Mouse (Mus musculus) spleen, adult 18-20 months (tissue): ENCODE data around the gene Zfp536.
"Not testable (repeated sequence)": the region's sequence is repeated elsewhere in the genome, so short reads cannot be mapped to it uniquely, and the experiment has no call there.

ENCODE experiments used
- DNase-seq, 2 experiments: peaks; one replicate each; pipeline ENCODE4 v3.0.0; 2022; ENCODE audit warnings: mixed read lengths in 2 of 2

The Zfp536 gene

DNA sequence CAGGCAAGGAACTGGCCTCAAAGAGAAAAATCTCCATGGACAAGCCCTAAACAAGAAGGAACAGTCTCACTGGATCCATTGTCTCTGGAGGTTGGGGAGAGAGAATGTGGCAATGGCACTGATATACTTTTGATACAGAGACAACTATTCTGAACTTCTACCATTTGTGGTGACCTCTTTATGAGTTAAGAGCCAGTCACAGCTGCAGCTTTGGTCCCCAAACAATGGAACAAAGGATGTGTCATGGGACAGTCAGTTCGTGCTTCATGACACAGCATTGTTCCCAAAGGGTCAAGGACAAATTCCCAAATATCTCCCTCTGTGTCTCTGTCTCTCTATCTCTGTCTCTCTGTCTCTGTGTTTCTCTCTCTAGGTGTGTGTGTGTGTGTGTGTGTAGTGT is 20.4 kb downstream of the Zfp536 start:
- no peak for DNase-seq

DNA sequence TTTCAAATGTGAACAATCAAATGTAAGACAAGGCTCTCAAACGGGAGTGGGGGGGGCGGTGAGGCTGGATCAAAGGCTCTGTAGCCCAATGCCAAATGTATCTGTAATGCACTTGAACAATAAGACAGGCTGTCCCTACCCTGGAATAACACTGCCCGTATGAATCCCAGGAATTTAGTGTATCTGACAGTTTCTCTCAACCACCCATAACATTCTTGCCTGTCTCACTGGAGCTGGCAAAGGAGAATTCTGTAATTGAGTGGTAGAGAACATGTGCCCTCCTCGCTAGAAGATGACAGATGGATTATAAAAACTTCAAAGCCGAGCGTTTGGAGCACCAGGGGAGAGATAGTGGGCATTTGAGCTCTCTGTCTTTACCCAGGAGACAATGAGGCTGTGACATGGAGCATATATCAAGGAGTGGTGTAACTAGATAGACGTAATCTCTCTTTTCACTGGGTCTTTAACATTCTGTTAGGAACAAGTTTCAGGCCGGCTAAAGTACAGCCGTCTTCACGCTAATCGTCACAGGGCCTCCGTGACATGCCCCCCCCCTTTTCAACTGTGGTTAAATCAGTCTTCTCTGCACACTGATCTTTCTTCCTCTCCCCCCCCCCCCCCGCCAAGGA is 27.2 kb downstream of the Zfp536 start:
- DNase-seq: no peak

DNA sequence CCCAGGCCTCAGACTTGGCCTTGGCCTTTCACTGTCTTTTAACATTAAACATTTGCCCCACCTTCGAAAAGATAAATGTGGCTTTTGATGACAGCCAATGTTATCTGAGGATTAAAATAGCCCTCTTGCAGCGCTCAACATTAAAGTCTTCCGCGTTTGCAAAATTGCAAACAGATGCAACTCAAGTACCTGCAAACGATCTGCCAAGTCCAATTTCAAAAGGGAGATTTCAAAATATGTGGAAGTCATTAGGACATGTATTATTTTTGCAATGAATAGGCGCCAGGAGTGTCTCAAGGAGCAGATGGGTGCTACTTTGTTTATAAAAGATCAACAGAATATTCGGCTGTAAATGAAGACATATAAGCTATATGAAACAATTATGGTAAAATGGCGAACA is 30.1 kb downstream of the Zfp536 start:
- DNase-seq: no peak

DNA sequence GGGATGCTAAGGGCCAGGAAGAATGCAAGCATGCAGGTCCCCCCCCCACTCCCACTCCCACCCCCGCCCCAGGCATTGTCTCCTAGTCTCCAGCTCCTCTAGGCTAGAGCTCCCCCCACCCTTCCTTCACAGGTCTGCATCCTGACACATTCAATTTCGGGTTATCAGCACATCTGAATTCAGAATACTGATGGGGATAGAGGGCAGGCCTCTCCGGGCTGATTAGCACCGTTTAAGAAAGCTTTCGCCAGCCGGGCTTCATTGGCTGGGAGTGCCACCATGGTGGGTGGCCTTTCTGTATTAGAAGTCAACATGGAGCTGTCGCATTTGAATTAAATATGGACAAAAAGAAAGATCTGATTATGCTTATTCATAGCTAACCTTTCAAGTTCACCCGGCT is 36.2 kb downstream of the Zfp536 start:
- no peak for DNase-seq

DNA sequence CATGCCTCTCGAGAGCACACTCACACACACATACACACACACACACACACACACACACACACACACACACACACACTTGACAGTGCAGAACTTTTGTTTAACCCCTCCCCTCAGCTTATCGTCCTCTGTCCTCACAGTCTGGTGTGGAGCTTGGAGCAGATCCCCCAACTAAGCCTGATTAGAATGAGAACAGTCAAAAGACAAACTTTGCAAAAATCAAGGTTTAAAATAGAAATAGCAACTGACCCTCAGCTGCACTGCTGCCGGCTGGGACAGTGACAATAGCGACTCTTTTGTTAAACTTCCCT is 37.1 kb downstream of the Zfp536 start:
- no peak for DNase-seq

DNA sequence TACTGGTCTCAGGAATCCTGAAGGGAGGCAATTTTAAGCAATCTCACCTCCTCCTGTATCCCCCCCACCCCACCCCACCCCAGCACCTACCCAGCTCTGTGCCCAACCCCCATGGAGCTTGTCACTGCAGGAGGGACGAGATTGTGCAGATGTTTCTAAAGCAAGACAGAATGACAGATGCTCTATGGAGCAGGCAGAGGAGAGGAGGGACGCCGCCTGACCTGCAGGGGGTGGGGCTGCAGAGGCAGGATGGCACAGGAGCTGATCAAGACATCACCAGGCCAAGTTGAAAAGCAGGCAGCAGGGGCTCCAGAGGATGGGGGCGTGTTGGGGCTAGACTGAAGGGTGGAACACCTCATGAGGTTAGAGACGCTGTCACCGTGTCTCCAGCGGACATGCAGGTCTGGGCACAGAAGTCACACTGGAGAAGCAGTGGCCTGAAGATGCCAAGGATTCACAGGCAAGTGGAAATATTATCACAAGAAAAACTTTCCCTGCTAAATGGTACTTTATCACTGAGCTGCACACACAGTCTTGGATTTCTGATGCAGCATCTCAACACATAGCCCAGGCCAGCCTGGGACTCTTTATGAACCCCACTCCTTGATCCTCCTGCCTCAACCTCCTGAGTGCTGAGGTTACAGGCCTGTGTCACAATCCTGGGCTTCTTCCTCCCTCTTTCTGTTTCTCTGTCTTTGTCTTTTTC is 37.6 kb downstream of the Zfp536 start:
- no peak for DNase-seq

DNA sequence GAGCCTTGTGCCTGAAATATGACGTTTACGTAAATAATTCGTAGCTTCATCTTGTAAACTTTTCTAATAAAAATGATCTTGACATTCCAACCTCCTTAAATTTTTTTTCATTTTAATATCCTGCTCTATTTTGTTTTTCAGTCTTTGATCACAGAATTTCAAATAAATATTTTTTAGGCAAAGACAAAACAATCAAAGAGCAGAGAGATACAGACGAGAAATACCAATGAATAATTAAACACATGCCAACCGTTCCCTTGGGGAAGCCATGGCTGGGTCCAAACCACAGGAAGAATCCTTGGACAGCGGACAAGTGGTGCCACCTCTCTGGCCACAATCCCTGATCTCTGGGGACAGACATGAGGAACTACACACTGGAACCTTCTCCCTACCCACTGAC is 38.3 kb downstream of the Zfp536 start:
- DNase-seq: no peak

DNA sequence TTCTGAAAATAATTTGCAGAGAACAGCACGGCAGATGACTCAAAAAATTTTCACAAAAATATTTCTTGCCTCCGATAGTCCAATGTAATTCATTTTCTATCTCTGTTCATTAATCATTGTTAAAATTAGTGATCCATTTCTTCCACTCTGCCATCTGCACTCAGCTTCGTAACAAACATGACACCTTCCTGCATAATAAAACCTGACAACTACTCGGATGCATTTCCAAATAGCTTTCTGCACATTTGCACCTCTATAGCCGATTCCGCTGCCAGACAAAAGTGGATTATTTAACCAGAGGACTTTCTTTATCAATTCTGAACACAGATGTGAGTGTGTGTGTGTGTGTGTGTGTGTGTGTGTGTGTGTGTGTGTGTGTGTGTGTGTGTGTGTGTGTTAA is 38.9 kb downstream of the Zfp536 start:
- DNase-seq: no peak

DNA sequence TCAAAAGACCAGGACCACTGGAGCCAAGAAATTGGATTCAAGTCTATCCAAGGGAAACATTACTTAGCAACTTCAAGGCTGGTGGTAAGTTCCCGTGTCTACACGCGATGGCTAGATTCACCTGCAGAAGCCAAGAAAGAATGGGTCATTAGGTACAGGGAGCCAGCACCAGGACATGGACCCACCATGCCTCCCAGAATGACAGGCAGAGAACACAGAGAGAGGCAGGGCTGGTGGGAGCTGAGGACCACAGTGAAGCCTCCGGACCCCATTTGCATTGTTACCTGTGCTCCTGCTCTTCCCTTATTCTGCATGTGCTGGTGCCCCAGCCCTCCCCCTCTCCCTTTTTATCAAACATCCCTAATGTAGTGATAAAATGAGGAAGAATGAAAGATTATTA is 39.4 kb downstream of the Zfp536 start:
- no peak for DNase-seq

DNA sequence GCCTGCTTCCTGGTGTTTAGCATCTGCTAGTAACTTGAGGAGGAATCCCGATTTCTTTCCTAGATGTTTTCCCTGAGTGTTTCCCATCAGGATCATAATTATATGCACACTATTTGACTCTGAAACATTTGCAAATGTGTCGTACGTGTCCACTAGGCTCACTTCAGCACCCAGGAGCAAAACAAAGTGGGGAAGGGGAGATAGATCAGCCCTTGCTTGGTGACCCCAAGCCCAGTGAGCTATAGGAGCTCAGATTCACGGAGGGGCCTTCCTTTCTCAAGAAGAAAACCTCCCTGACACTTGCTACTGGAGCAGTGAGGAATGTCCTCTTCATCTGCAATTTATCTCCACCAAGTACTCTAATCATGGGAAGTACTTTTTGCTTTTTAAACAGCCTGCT is 40.7 kb downstream of the Zfp536 start:
- DNase-seq: no peak

DNA sequence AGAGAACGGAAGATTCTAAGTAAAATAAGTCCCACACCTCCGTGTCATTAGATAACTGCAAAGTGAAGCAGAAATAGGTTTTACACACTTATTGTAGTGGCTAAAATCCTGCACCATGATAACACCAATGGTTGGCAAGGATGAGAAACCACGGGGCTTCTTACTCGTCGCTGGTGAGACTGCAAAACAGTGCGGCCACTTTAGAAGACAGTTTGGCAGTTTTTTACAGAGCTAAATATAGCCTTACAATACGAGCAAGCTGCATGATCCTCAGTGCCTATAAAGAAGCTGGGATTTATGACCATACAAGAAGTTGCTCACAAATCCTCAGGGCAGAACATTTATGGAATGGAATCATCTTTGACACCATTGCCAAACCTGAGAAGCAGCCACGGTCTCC is 45.7 kb downstream of the Zfp536 start:
- no peak for DNase-seq

DNA sequence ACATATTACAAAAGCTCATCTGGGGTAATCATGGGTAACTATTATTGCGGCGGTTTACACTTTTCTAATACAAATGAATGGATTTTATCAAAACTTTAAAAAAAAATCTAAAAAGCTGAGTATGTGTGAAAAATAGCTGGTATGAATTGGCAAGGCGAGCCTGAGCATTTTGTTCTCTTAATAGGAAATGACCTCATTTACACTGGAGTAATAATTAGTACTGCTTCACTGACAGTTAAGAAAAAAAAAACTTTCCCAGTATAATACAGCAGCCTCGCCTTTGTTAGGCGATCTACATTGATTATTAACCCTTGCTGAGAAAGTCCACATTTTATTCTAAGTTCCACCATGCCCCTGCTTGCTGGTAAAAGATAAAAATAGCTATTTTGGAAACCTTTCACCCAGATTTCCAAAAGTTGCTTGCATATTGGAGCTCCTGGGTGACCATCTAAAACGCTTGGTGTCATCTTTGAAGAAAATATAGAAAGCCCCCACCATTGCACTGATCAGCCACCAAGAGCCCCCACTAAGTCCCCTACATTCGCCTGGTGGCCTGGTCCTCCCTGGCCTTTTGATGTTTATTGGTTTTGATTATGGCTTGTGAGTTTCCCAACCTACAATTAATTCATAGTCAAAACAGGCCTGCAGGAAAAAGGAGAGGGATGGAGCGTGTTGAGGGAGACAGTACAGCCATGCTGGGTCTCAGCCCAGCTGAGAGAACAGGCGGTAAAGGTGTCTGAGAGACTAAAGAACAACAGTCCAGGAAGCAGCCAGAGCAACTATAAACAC is 49.2 kb downstream of the Zfp536 start:
- DNase-seq: no peak

DNA sequence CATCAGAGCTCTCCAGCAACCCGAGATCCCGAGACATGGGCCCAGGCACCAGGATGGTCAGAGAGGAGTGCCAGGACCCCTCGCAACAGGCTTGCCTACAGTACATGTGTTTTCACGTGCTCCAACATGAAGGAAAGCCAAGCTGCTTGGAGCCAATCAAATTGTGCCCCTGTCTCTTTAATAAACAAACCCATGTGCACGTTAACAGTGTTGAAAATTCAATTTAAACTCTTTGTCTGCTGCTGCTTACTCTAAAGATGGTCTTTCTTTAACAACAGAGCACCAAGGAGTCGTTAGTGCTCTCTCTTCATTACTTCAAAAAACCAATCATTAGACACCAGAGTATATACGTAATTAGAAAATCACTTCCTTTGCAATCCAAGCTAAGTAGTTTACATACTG is 50.2 kb downstream of the Zfp536 start:
- no peak for DNase-seq

DNA sequence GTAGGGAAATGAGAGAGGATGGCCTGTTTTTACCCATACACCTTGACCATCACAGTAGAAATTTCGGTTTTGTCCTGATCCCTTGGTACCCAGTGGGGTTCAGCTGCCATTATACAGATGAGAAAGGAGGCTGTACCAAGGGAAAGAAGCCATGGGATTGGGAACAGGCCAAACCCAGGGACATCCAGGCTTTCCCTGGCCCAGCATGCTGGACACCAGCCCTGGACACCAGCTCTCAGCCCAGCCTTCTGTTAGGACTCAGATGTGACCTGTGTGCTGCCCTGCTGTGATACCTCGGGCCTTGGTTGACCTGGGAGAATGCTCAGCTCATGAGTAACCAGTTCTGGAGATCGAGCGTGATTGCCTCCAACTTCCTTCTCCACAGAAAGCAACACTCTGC is 51.8 kb downstream of the Zfp536 start:
- no peak for DNase-seq

DNA sequence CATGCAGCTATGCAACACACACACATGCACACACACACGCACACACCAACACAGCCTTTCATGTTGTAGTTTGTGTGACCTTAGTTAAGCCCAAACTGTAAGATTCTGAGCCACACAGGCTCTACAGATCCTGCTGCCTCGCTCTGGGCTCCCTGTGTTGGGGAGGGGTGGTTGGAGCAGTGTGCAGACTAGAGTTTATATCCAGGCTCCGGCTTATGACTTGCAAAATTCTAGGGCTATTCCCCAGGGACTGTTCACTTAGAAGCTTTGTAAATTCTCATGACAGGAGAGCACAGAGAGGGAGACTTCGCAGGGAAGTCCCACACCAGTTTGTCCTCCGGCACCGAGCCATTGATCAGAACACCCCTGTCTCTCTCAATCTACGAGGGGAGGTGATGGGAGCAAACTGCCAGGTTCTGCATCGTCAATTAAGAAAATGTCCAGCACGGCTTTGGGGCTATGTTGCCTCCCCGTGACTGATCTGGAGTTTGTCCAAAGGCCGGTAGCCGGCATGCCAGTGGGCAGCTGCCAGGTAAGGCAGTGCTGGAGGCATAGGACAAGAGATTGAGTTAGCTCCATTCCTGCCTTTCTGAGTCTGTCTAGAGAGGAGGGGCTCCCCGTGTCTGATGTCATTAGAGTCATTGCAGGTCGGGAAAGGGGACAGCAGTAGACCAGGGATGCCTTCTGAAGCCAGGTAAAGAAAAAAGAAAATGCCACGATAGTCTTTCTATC is 54.6 kb downstream of the Zfp536 start:
- DNase-seq: no peak

DNA sequence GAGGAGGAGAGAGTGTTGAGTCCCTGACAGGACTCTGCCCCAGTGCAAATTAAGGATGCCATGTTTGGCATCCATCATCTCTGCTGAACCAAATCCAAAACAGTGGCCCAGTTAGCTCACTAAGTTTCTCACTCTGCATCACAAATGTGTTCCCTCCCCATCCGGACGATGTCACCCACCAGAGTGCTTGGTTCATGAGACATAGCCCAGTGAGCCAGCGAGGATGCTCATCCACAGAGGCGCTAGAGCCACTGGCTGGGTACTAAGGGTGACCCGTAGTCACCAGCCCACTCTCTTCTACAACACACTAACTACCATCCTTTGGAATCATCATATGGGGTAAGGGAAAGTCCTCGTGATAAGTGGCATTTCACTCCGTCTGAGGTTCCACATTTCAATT is 56.4 kb downstream of the Zfp536 start:
- DNase-seq: no peak

DNA sequence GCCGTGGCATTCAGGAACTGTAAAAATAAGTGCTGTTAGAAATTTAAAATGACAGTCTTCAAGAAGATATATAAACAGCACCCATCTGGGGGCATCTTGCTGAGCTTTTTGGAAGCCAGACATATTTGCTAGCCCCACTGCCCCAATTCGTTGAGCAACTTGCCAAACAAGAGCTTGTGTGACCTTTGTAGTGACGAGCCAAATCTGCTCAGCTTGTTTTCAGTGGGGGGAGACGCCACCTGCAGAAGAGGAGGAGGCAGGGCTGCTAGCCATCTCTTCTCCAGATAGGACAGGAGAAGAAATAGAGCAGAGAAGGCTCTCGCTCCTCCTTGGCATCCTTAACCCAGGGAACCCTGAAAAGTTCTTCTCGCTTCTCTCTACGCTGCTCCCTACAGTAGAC is 56.8 kb downstream of the Zfp536 start:
- DNase-seq: no peak

DNA sequence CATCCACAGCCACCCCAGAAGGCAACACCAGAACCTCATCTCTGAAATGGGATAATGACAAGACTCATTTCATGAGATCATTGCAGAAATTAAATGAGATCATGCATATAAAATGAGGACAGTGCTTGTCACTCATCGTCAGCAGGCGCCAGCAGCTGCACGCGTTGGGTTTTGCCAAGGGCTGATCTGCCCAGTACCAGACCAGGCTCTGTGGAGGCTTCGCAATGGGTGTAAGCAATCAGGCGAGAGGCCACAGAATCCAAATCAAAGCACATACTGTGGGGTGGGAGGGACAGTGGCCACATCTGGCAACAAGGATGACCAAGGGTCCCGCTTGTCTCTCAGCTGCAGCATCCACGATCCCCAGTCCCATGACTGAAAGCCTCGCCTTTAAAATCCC is 69.0 kb downstream of the Zfp536 start:
- DNase-seq: no peak

DNA sequence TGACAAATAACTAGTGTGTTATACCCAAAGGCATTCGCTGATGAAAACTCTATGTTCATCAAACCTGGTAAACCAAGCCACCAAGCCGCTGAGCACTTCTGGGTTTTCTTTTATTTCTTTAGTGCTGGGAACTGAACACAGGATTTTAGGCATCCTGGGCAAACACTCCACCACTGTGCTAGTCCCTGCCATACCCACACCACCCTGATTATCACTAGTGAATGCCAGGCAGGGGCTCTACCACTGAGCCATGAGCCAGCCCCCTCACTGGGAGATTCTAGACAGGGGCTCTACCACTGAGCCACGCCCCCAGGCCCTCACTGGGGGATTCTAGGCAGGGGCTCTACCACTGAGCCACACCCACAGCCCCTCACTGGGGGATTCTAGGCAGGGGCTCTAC is 76.1 kb downstream of the Zfp536 start:
- not testable (repeated sequence) for DNase-seq

DNA sequence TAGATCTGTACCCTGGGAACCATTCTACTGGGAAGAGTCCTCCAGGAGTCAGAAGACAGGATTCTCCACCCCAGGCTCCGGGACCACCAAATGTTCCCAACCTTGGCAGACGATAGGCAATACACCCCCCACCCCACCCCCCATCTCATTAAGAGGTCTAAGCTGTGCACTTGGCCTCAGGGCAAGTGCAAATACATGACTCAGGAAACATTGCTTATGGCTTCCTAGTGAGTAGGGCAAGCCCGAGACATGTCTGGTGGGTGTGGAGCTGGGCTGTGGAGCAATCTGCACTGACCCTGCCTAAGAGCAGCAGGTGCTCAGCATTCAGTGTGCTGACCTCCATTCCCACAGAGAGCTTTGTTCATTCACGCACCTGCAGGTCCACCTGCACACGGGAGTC is 78.4 kb downstream of the Zfp536 start:
- no peak for DNase-seq

DNA sequence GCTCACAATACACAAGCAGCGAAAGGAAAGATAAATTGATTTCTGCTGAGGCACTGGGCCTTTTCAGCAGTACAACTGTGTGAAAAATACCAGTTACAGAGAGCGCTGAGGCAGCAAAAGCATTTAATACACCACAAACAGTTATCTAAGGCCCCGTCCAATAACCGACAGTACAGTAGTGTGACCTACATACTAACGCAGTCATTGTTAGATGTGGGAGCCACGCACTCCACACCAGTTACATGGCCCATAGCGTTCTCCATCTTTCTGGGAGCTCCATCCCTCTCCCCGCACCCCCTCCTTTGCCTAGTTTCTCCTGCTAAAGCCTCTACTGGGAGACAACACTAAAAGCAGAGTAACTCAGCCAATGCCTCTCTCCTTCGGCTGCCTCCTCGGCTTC is 82.8 kb downstream of the Zfp536 start:
- no peak for DNase-seq

DNA sequence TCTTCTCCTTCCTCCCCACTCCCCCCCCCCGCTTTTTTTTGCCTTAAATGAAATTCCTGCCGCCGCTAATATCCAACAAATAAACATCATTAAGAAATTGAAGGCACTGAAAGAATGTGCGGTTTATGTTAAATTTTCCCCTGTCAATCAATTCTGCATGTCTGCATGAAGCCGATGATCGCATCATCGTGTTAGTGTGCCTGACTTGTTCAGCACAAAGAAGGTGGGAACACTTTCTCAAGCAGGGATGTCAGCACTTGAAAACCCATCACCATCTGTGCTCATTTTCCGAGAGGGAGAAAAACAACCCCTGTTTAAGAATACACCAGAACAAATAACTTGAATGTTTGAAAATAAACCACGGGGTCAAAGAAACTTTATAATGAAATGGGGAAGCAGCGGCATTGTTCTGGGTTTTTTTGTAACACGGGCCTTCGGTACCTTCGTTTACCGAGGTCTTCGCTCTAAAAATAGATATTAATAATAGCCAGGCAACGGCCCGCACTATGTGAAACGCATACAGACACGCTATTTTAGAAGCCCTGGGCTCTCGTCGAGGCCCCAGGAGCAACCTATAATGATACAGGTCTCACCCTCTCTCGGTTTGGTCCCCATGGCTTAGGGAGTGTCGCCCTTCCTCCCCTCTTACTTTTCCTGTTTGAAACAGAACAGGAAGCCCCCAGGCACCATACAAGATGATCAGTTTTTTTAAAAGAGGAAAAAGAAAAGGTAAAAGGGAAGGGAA is 83.7 kb downstream of the Zfp536 start:
- DNase-seq: no peak

DNA sequence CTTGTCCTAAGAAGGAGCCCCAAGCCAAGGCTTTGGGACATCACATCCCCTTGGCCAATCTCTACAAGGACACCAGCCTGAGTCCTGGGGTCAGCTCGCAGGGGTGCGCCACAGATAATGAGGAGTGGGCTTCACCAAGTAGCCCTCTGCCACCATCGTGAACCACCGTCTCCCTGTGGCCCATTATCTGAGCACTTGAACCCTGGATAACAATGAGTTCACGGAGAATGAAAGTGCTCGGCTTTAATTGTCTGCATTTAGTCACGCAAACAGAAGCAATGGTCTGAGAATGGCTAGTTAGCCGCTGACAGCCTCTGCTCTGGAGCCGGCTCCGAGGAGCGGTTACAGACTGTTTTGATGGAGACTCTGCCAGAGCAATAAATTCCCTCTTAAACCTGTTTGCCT is 84.3 kb downstream of the Zfp536 start:
- DNase-seq: no peak
